Mouse (Mus musculus) CH12.LX (cell line): ENCODE measurements around the gene 9530077C05Rik.

Experiments
- CTCF ChIP-seq, 2 experiments: IDR thresholded peaks in 1 of 2; conservative IDR thresholded peaks in 1 of 2; 2 replicates each; pipeline ENCODE4 v1.5.1; 2011 to 2012; ENCODE audit warnings: low read depth in 2 of 2, low read length in 2 of 2, improper control_type of control experiment in 1 of 2, inconsistent platforms in 1 of 2, mild to moderate bottlenecking in 1 of 2, moderate library complexity in 1 of 2
- ELF1 ChIP-seq: IDR thresholded peaks from 2 replicates; pipeline ENCODE4 v1.6.1; 2014; ENCODE audit warnings: low read depth, mild to moderate bottlenecking, inconsistent platforms, low read length, improper control_type of control experiment
- EP300 ChIP-seq: IDR thresholded peaks from 2 replicates; pipeline ENCODE4 v1.6.1; 2011; ENCODE audit warnings: low read length, improper control_type of control experiment
- ETS1 ChIP-seq: conservative IDR thresholded peaks from 2 replicates; pipeline ENCODE4 v1.6.1; 2012; ENCODE audit warnings: low read depth, mild to moderate bottlenecking, inconsistent platforms, low read length, improper control_type of control experiment, moderate library complexity
- GABPA ChIP-seq: IDR thresholded peaks from 2 replicates; pipeline ENCODE4 v1.6.1; 2012; ENCODE audit warnings: low read depth, low read length, improper control_type of control experiment, inconsistent platforms; ENCODE audit not compliant: insufficient replicate concordance
- JUN ChIP-seq: IDR thresholded peaks from 2 replicates; pipeline ENCODE4 v1.6.1; 2011; ENCODE audit warnings: low read depth, mild to moderate bottlenecking, low read length, improper control_type of control experiment, moderate library complexity; ENCODE audit not compliant: insufficient read depth
- MAX ChIP-seq: IDR thresholded peaks from 2 replicates; pipeline ENCODE4 v1.6.1; 2011; ENCODE audit warnings: low read length, improper control_type of control experiment
- POLR2A ChIP-seq: IDR thresholded peaks from 2 replicates; pipeline ENCODE4 v1.6.1; 2011; ENCODE audit warnings: low read depth, mild to moderate bottlenecking, improper control_type of control experiment, low read length
- RAD21 ChIP-seq: IDR thresholded peaks from 2 replicates; pipeline ENCODE4 v1.6.1; 2011; ENCODE audit warnings: low read depth, mild to moderate bottlenecking, low read length, improper control_type of control experiment, moderate library complexity
- TCF12 ChIP-seq: IDR thresholded peaks from 2 replicates; pipeline ENCODE4 v1.6.1; 2014; ENCODE audit warnings: low read depth, mild to moderate bottlenecking, inconsistent platforms, low read length, improper control_type of control experiment
- USF1 ChIP-seq: IDR thresholded peaks from 2 replicates; pipeline ENCODE4 v1.6.1; 2014; ENCODE audit warnings: low read depth, mild to moderate bottlenecking, inconsistent platforms, low read length, improper control_type of control experiment
- ZKSCAN1 ChIP-seq: IDR thresholded peaks from 2 replicates; pipeline ENCODE4 v1.6.1; 2012; ENCODE audit warnings: low read depth, inconsistent platforms, low read length, improper control_type of control experiment, borderline replicate concordance
- ZNF384 ChIP-seq: IDR thresholded peaks from 2 replicates; pipeline ENCODE4 v1.6.1; 2012; ENCODE audit warnings: low read depth, low read length, improper control_type of control experiment, inconsistent platforms

DNA sequence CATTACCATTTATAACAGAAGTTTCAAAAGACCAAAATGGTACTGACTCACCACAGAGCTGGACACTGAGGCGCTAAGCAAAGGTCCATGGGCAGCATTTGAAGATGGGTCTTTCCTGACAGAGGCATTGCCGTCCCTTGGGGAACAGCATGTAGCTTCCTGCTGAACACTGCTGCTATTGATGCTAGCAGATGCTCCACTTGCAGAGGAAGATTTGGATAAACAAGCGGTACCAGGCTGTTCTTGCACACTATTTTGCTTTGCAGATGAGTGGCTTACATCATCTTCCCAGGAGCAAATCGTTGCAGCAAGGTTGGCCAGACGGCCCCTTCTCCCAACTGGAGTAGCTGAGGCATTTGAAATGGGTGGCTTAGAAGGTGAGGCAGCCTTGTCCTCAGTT lies 35.2 kb upstream of the 9530077C05Rik start:
- TF ChIP-seq EP300 = no peak
- no peak for TF ChIP-seq ETS1
- TF ChIP-seq ZKSCAN1 = no peak
- TF ChIP-seq GABPA = no peak
- no peak for TF ChIP-seq ZNF384
- TF ChIP-seq CTCF (conservative IDR thresholded peaks at IDR 0.05 in 1 of 2, IDR thresholded peaks at IDR 0.05 in 1 of 2; ENCODE audit: low read depth in 2 of 2, low read length in 2 of 2) = no peak
- TF ChIP-seq USF1 = no peak
- no peak for TF ChIP-seq ELF1
- TF ChIP-seq POLR2A = no peak
- no peak for TF ChIP-seq MAX
- TF ChIP-seq TCF12 = no peak
- no peak for TF ChIP-seq RAD21
- no peak for TF ChIP-seq JUN
